Mouse (Mus musculus): ENCODE measurements around the gene Rorb.

Rorb gene

GRCm38 (mm10) chr19:19110793-19111427 is at the start of gene Rorb:
TSS of gene Rorb (minus strand) at chr19:19111196.
- no peak for TF ChIP-seq GATA4 (IDR thresholded peaks at IDR 0.05; ENCODE audit: insufficient replicate concordance, low read length)

DNA sequence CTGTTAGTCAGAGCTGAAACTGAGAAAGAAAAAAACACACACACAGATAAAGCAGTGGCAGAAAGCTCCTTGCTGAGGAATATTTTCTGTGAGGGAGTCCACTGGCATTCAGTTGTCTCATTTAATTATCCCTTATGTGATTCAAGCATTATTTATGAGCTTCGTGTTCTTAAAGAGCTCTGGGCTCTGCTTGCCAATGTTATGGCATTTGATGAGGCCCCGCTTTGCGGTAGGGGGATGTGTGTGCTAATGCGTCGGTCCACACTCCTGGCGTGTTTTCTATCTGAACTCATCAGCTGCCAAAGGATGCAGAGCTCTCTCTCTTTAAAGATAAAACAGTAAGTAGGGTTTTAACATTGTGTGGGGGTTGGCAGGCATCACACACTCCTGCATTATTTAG is 37.9 kb upstream of the Rorb start:
- TF ChIP-seq GATA4 (IDR thresholded peaks at IDR 0.05; ENCODE audit: insufficient replicate concordance, low read length): no peak

GRCm38 (mm10) chr19:19144447-19144846 is 33.5 kb upstream of the Rorb start:
- TF ChIP-seq GATA4 (IDR thresholded peaks at IDR 0.05; ENCODE audit: insufficient replicate concordance, low read length): no peak

DNA sequence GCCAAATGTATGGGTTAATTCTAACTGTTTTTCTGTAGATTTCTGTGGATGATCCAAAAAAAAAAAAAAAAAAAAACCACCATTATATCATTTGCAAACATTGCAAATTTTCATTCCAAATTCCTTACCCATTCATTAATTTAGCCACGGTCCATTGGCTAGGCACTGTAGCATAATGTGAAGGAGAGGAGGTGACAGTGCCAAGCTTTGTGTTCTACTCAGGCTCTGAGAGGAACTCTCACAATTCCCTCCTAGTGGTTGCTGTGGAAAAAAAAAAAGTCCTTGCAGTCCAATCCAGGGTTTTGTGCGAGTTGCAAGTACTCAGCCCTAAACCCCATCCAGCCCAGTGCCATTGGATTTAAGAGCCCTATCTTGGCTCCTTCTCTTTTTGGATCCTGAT is 25.9 kb upstream of the Rorb start:
- TF ChIP-seq GATA4 (IDR thresholded peaks at IDR 0.05; ENCODE audit: insufficient replicate concordance, low read length): no peak

- TF ChIP-seq GATA4 (IDR thresholded peaks at IDR 0.05; ENCODE audit: insufficient replicate concordance, low read length): no peak
Measured at GRCm38 (mm10) chr19:19135838-19136237, 24.8 kb upstream of the Rorb start.

- TF ChIP-seq GATA4 (IDR thresholded peaks at IDR 0.05; ENCODE audit: insufficient replicate concordance, low read length): no peak
Measured at GRCm38 (mm10) chr19:19122324-19122723, 11.3 kb upstream of the Rorb start.

- no peak for TF ChIP-seq GATA4 (IDR thresholded peaks at IDR 0.05; ENCODE audit: insufficient replicate concordance, low read length)
Measured at GRCm38 (mm10) chr19:19112180-19112579, 1.2 kb upstream of the Rorb start.

- TF ChIP-seq GATA4 (IDR thresholded peaks at IDR 0.05; ENCODE audit: insufficient replicate concordance, low read length): no peak
Measured at GRCm38 (mm10) chr19:19111428-19112170, 603 bp upstream of the Rorb start.

GRCm38 (mm10) chr19:19110011-19110768 is 806 bp downstream of the Rorb start:
- no peak for TF ChIP-seq GATA4 (IDR thresholded peaks at IDR 0.05; ENCODE audit: insufficient replicate concordance, low read length)

DNA sequence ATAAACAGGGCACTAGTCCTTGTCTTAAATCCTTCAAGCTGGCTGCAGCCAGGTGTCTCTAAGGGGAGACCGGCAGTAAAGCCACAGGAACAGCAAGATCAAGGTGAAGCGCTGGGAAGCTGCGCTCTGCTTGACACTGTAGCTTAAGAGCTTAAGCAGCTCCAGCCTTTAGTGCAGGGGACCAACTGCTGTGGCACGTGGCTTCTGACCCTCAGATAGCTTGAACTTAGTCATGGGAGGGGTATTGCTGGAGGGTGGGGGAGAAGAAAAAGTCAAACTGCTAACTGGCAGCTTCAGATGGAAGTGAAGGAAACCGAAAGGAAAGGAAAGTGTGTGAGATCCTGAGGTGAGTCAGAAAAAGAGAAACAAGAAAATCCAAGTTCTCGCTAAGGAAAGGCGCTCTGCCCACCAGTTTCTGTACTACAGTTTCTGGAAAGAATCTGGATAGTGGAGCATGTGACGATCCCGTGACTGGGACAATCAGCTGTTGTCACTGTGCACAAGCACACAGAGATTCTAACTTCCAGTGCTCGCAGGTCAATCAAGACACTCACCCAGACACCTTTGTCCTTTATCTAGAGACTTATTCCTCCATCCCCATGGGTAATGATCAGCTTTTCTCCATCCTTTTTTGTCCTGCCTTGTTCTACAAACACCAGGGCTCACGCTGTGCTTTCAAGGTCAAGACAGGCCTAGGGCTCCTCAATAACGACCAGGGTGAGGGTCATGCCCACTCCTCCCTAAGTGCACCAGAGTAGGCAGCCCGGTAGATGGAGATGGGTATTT is 2.2 kb downstream of the Rorb start:
- no peak for TF ChIP-seq GATA4 (IDR thresholded peaks at IDR 0.05; ENCODE audit: insufficient replicate concordance, low read length)

- TF ChIP-seq GATA4 (IDR thresholded peaks at IDR 0.05; ENCODE audit: insufficient replicate concordance, low read length): no peak
Measured at GRCm38 (mm10) chr19:19104581-19104980, 6.4 kb downstream of the Rorb start.

GRCm38 (mm10) chr19:19097149-19097548 is 13.8 kb downstream of the Rorb start:
- TF ChIP-seq GATA4 (IDR thresholded peaks at IDR 0.05; ENCODE audit: insufficient replicate concordance, low read length): no peak

GRCm38 (mm10) chr19:19089427-19089826 is 21.6 kb downstream of the Rorb start:
- TF ChIP-seq GATA4 (IDR thresholded peaks at IDR 0.05; ENCODE audit: insufficient replicate concordance, low read length): no peak

- TF ChIP-seq GATA4 (IDR thresholded peaks at IDR 0.05; ENCODE audit: insufficient replicate concordance, low read length): no peak
Measured at GRCm38 (mm10) chr19:19077880-19078279, 33.1 kb downstream of the Rorb start.

GRCm38 (mm10) chr19:19074756-19075155 is 36.2 kb downstream of the Rorb start:
- TF ChIP-seq GATA4 (IDR thresholded peaks at IDR 0.05; ENCODE audit: insufficient replicate concordance, low read length): no peak
